Mouse (Mus musculus) spleen, embryonic (tissue): ENCODE data around the gene Tes3-ps.

Experiments
- CTCF ChIA-PET: fragments of 350-600 bp; sonication (Branson Sonifier 250); formaldehyde crosslinking; loops from one replicate; lab custom pipeline; 2022; lab: Charles Lee

Tes3-ps gene

GRCm38 (mm10) chr13:49504510-49504909 lies 11.4 kb downstream of the Tes3-ps start, which contains the start of gene Ecm2:
Gene Ecm2, plus strand, starts transcription at chr13:49504810.
- CTCF ChIA-PET, result no interaction called here

GRCm38 (mm10) chr13:49505776-49506175 lies 12.7 kb downstream of the Tes3-ps start:
- CTCF ChIA-PET, result no interaction called here

- CTCF ChIA-PET, result no interaction called here
Measured at GRCm38 (mm10) chr13:49507176-49507575, 14.1 kb downstream of the Tes3-ps start.

DNA sequence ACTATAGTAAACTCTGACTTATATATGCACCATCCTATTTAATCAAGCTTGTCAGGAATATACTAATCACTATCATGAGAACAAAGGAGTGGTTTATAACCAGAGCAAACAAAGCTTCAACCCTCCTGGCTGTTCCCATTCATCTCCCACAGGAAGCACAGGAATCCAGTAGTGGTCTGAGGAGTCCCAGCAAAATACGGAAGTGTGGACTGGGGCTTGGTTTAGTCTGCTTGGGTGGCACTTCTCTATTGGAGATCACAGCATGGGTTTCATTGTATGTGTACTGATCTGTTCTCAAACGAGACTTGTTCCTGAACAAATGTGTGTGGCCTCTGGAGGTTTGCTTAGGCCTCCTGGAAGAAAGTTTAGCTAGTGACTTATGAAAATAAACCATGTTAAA lies 25.6 kb downstream of the Tes3-ps start:
- CTCF ChIA-PET, result no interaction called here

DNA sequence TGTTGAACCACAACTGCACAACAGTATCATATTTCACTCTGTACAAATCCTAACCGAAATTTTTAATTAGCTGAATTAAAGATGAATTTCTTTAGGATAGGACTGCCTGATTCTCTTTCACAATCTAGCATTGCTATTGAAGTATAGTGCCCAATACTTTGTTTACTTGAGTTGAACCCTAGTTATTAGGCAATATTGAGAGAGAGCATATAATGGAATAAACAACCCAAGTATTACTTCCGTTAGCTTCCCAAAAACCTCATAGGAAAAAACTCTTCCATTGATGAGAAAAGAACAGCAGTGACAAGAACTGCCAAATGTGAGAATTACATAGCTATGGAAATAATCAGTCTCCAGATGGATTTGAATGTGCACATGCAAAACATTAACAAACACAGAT lies 33.1 kb downstream of the Tes3-ps start:
- CTCF ChIA-PET, result no interaction called here

DNA sequence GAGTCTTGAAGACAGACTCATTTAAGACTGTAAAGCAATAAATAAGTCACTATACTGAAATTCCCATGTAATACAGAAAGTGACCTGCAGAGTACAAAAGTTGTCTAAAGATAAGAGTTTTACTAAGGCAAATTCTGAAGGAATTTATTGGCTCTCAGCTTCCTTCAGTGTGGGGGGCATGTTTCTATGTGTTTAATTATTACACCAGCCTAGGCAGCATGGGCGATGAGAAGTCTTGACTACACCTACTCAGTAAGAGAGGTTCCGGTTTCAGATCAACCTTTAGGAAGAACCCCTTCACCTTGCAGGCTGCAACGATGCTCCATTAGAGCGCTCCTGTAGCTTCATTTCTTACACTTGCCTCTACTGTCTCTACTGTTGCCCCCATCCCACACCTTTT lies 37.5 kb downstream of the Tes3-ps start:
- CTCF ChIA-PET, result no interaction called here

- CTCF ChIA-PET, result no interaction called here
Measured at GRCm38 (mm10) chr13:49536946-49537345, 43.8 kb downstream of the Tes3-ps start.

GRCm38 (mm10) chr13:49538693-49539092 lies 45.6 kb downstream of the Tes3-ps start:
- CTCF ChIA-PET, result no interaction called here

DNA sequence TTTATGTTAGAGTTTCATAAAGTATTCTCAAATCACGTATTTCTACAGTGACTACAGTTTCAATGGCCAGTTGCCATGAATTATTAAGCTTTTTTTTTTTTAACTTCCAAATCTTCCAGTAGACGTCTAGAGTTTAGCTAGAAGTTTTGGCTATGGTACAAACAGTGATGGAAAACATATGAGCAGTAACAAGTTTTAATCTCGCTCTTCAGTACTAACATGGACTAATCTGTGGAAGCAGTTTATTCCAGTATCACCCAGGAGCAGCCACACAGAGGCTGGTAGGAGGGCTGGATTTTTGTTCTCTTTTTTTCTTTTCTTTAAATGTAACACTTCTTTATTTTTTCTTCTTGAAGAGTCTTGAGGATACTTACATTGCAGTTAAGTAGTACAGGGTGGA lies 51.2 kb downstream of the Tes3-ps start, which contains the start of gene Aspn:
Gene Aspn (plus strand): TSS at position 165 of the 400 bp plus-strand sequence.
- CTCF ChIA-PET, result no interaction called here

GRCm38 (mm10) chr13:49545646-49546045 lies 52.5 kb downstream of the Tes3-ps start:
- CTCF ChIA-PET, result no interaction called here
